Mouse (Mus musculus) hindbrain, embryonic 14.5 days (tissue): ENCODE measurements around the gene 4931428L18Rik. TPM values are rescaled to one million over a fixed set of nuclear protein-coding genes. Genes with fewer than 3 reads are reported as not detected.

Experiments used
- ATAC-seq: fragments of 200-750 bp; cut with Nextera tagmentation; 2 replicates; pipeline ENCODE4 v1.8.0; 2017; ENCODE audit warnings: moderate number of reproducible peaks, mild to moderate bottlenecking, moderate TSS enrichment, moderate library complexity; ENCODE audit not compliant: low FRiP score
- DNase-seq: peaks from one replicate; pipeline ENCODE4 v3.0.0-alpha.2; 2015; ENCODE audit warnings: low spot score
- H3K27ac ChIP-seq: fragments of 300-500 bp; sonication (generic); 2 replicates; pipeline ENCODE4 v1.5.1; 2014; ENCODE audit warnings: mild to moderate bottlenecking, moderate library complexity
- H3K27me3 ChIP-seq: fragments of 300-500 bp; sonication (generic); 2 replicates; pipeline ENCODE4 v1.6.1; 2014; ENCODE audit warnings: mild to moderate bottlenecking, low read length, mixed read lengths; ENCODE audit not compliant: control insufficient read depth, insufficient read depth
- H3K36me3 ChIP-seq: fragments of 300-500 bp; sonication (generic); replicated peaks from 2 replicates; pipeline ENCODE4 v1.6.1; 2014; ENCODE audit not compliant: control insufficient read depth, insufficient read depth
- H3K4me1 ChIP-seq: fragments of 300-500 bp; sonication (generic); replicated peaks from 2 replicates; pipeline ENCODE4 v1.6.1; 2014; ENCODE audit warnings: antibody characterized with exemption, low read length, mixed read lengths; ENCODE audit not compliant: control insufficient read depth, insufficient read depth
- H3K4me2 ChIP-seq: fragments of 300-500 bp; sonication (generic); replicated peaks from 2 replicates; pipeline ENCODE4 v1.6.1; 2014; ENCODE audit warnings: mild to moderate bottlenecking, moderate library complexity
- H3K4me3 ChIP-seq: fragments of 300-500 bp; sonication (generic); replicated peaks from 2 replicates; pipeline ENCODE4 v1.5.1; 2014; ENCODE audit warnings: mild to moderate bottlenecking, low read length
- H3K9ac ChIP-seq: fragments of 300-500 bp; sonication (generic); 2 replicates; pipeline ENCODE4 v1.6.1; 2014
- H3K9me3 ChIP-seq: fragments of 300-500 bp; sonication (generic); 2 replicates; pipeline ENCODE4 v1.6.1; 2016; ENCODE audit warnings: low read length; ENCODE audit not compliant: control insufficient read depth
- WGBS: fragments of 180-500 bp; shearing (Covaris S2); extraction: QIAGEN DNeasy Blood & Tissue Kit; methylation state at CpG from one replicate; pipeline ENCODE4 v1.1.7; 2014; 5-methylcytosine and 5-hydroxymethylcytosine counted together
- polyA plus RNA-seq: library from polyadenylated mRNA; unstranded; fragments of >200 nt; fragmentation: Nextera tagmentation; extraction: Ambion mirVana; gene quantifications from 2 replicates; pipeline ENCODE4 v1.2.1, GENCODE M21; 2014

4931428L18Rik gene
- polyA plus RNA-seq, 1 experiment from 2014 or later = not detected

DNA sequence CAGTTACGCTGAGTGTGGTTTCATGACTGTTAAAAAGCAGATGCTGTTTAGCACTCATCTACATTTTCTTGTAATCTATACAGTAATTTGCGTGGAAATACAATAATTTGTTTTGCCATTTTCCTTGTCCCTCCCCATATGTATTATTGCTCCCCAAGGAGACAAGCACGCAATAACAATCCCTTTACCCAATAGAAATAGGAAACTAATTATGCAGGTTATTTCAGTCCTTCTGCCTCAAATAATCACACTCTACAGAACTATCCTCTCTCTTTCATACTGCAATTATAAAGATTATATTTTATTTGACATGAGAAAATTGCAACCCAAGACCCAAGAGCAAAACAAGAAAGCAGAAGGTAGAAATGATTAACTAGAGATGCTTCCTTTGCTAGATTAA lies 25.5 kb downstream of the 4931428L18Rik start:
- no peak overlapping the region for H3K9ac ChIP-seq
- 65% methylated on average over 3 of the region's 3 CpGs for WGBS
- no peak overlapping the region for H3K4me3 ChIP-seq
- no peaks in the 10 kb centered on the region for H3K36me3 ChIP-seq
- no peaks in the 10 kb centered on the region for H3K27me3 ChIP-seq
- H3K9me3 ChIP-seq = no peaks in the 10 kb centered on the region
- no peak overlapping the region for H3K27ac ChIP-seq
- ATAC-seq (0 out of 2 replicates have a peak, but pooled peaks have one; percentile 17), DNase-seq (no peak)
- H3K4me1 ChIP-seq = no peaks in the 10 kb centered on the region
- H3K4me2 ChIP-seq = no peak overlapping the region

DNA sequence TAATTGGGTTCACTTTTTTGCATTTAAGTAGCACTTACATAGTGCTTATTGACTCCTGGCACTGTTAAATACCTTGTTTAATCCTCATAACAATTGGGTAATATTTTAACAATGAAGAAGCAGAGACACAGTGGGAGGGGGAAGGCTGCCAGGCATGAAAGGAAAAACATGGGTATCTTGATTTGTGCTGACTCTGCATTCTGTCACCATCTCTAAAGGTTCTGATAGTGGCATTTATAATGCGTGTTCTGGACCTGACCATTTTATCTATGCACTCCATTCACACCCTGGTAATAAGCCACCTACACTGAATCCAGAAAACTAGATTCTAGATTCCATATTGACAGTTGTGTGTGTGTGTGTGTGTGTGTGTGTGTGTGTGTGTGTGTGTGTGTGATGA lies 26.9 kb downstream of the 4931428L18Rik start:
- H3K9ac ChIP-seq = no peak overlapping the region
- 79% methylated on average over 1 of the region's 1 CpGs for WGBS
- no peaks in the 10 kb centered on the region for H3K27me3 ChIP-seq
- no peak overlapping the region for H3K4me3 ChIP-seq
- no peak for DNase-seq
- no peaks in the 10 kb centered on the region for H3K4me1 ChIP-seq
- no peaks in the 10 kb centered on the region for H3K9me3 ChIP-seq
- no peak for ATAC-seq
- no peak overlapping the region for H3K27ac ChIP-seq
- no peak overlapping the region for H3K4me2 ChIP-seq
- no peaks in the 10 kb centered on the region for H3K36me3 ChIP-seq

DNA sequence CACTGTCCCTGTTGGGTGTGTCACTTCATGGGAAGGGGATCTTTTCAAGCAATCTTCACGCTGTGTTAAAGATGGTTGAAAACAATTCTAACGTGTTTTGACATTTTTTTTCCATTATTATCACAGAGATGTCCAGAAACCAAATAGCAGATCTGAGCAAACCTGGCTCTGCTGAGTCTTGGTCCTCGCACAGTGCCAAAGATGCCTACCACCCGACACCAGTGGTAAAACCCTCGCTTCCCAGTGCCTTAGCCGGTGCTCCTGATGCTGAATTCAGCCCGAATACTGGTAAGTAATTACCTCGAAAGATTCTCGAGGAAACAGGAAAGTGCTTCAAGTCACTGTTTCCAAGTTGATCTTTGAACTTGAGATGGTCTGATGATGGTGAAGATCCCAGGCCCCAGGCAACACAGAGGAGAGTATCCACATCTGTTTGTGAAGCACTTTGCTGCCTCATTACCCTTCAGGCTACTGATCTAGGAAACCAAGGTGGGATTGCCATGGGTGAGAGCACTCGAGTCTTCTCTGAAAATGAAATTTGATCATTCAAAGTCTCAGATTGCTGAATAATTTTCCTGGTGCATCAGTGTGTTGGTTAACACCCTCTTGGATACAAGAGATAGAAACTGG lies 32.1 kb downstream of the 4931428L18Rik start:
- Histone ChIP-seq H3K9me3 (no peaks in the 10 kb centered on the region), H3K27me3 (no peaks in the 10 kb centered on the region), H3K36me3 (no peaks in the 10 kb centered on the region), H3K4me2 (no peak overlapping the region), H3K4me3 (no peak overlapping the region), H3K9ac (no peak overlapping the region), H3K4me1 (no peaks in the 10 kb centered on the region), H3K27ac (no peak overlapping the region)
- 87% methylated on average over 10 of the region's 10 CpGs for WGBS
- no peak for DNase-seq
- no peak for ATAC-seq

DNA sequence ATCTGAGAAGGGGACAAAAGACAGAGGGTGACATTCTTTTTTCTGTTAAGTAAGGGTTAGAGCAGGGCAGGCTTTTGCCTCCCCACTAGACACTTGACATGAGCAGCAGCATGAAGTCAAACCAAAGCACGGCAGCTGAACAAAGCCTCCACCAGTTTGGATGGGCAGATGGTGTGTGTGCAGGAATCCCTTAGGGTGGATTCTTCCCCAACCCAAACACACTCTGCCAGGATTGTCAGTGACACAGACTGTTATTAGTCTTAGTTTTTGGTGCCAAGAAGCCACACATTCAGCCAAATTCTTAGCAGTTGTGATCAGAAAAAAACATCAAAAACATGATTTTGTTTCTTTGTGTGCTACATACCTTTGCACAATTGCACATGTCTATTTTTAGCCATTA lies 44.2 kb downstream of the 4931428L18Rik start:
- Histone ChIP-seq H3K27ac (peak overlapping the region; percentile 33; the same call in 1 of the 2 replicates), H3K36me3 (no peaks in the 10 kb centered on the region), H3K4me1 (no peaks in the 10 kb centered on the region), H3K4me3 (no peak overlapping the region), H3K4me2 (no peak overlapping the region), H3K9me3 (no peaks in the 10 kb centered on the region), H3K27me3 (no peaks in the 10 kb centered on the region), H3K9ac (no peak overlapping the region)
- DNase-seq = peak; percentile 31
- peak; percentile 43; the same call in 1 of the 2 replicates for ATAC-seq
- WGBS = 26% methylated on average over 1 of the region's 1 CpGs

DNA sequence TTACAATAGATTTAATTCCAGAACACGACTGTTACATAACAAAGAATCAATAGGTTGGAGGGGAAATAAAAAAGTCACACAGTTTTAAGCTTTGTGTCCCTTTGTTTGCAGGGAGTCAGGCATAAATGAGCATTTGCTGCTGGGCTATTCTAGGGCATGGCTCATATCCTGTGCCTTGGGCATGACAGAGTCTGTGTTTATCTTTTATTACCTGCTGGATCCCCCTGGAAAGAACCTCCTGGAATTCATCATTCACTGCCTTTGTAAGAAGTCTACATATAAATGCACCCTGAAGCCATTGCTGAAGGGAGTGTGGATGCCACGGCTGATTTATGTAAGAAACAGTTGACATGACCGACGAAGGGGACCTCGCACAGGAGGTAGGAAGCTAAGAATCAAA lies 46.4 kb downstream of the 4931428L18Rik start, which contains the start of gene Lgsn:
Lgsn (plus strand) TSS at position 301 of the 400 bp plus-strand sequence.
- Histone ChIP-seq H3K9ac (no peak within 1 kb of the TSS), H3K4me3 (no peak within 1 kb of the TSS), H3K4me1 (no peaks in the 10 kb centered on the region), H3K27me3 (no peaks in the 10 kb centered on the region), H3K36me3 (no peaks in the 10 kb centered on the region), H3K27ac (no peak within 1 kb of the TSS), H3K4me2 (no peak within 1 kb of the TSS), H3K9me3 (no peaks in the 10 kb centered on the region)
- no peak for ATAC-seq
- WGBS = 76% methylated on average over 5 of the region's 5 CpGs
- DNase-seq = no peak

DNA sequence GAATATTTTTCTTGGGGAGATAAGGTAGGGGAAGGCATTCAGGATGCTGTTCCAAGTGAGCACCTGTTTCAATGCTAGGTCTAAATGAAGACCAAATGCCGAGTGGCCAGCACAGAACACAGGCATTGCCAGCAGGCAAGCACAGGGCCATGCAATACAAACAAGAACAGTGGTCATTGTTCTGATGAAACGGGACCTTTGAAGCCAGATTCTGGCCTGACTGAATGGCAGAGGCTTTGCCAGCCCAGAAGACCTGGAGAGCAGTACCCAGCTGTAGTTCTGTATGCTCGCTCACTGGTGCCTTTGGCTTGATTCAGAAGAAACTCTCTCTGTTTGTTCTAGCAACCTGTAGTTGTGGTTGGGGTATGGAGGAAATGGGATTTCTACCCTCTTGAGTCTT lies 47.1 kb downstream of the 4931428L18Rik start:
- WGBS = 80% methylated on average over 3 of the region's 3 CpGs
- no peaks in the 10 kb centered on the region for H3K9me3 ChIP-seq
- no peak overlapping the region for H3K4me3 ChIP-seq
- no peak overlapping the region for H3K9ac ChIP-seq
- H3K36me3 ChIP-seq = no peaks in the 10 kb centered on the region
- H3K27ac ChIP-seq = no peak overlapping the region
- no peaks in the 10 kb centered on the region for H3K27me3 ChIP-seq
- H3K4me2 ChIP-seq = no peak overlapping the region
- no peaks in the 10 kb centered on the region for H3K4me1 ChIP-seq
- ATAC-seq (no peak), DNase-seq (no peak)

DNA sequence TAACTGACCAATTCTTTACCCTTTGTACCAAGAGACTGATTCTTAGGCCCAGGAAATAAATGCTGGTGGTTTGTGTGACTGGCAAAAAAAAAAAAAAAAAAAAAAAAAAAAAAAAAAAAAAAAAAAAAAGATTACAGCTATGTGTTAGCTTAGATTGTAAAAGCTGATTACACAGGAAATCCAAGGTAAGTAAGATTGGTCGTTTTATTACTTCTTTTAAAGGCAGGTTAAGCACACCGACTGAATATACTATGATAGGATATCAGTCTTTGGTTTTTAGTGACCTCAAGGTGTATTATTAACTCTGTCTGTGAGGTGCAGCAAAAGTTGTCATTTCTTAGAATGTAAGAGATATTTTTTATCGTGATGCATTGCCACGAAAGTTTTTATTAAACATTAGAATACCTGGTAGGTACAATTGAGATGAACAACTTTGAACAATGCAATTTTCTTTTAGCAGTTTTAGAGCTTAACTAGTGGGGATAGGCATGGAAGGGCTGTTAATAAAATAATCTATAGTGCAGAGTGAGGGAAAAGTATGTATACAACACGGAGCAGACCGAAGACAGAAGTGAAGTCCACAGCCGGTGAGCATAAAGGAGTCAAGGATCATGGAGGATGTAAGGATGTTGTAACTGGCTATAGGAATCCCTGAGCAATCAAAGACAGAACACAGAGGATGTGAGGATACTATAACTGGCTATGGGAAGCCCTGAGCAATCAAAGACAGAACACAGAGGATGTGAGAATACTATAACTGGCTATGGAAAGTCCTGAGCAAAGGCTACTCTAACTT lies 57.0 kb downstream of the 4931428L18Rik start:
- no peak overlapping the region for H3K4me3 ChIP-seq
- ATAC-seq (no peak), DNase-seq (no peak)
- no peaks in the 10 kb centered on the region for H3K9me3 ChIP-seq
- H3K36me3 ChIP-seq = no peaks in the 10 kb centered on the region
- no peak overlapping the region for H3K27ac ChIP-seq
- H3K4me2 ChIP-seq = no peak overlapping the region
- WGBS = 94% methylated on average over 7 of the region's 7 CpGs
- H3K27me3 ChIP-seq = no peaks in the 10 kb centered on the region
- H3K4me1 ChIP-seq = no peaks in the 10 kb centered on the region
- H3K9ac ChIP-seq = no peak overlapping the region

DNA sequence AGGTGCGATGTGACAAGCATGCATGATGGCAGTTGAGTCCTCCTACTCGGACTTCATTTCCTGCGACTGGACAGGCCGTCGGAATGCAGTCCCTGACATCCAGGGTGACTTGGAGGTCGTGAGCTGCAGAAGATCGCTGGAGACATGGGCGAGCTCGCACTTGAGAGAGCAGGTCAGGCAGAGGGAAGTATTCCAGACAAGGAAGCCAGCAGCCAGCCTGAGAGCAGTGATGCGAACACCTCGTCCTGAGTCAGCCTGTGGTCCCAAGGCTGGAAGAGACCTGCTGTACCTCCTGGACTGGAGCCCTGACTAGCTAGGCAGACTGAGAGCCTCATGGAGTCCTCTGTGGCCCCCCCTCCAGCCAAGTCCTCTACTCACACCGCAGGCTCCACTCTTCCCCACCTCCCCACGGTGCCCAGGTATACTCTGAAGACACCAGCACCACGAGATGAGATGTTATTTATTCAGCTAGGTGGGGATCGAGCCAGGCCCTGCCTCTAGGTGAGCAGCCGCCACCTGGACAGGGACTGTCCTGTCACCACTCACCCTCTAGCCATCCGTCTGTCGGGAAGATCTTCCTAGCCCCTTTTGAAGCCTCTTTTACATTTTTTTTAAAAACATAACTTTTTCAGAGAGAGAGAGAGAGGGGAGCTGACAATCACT lies 57.8 kb downstream of the 4931428L18Rik start:
- no peaks in the 10 kb centered on the region for H3K9me3 ChIP-seq
- no peaks in the 10 kb centered on the region for H3K4me1 ChIP-seq
- ATAC-seq (no peak), DNase-seq (no peak)
- no peak overlapping the region for H3K27ac ChIP-seq
- no peak overlapping the region for H3K4me2 ChIP-seq
- no peak overlapping the region for H3K9ac ChIP-seq
- no peak overlapping the region for H3K4me3 ChIP-seq
- no peaks in the 10 kb centered on the region for H3K36me3 ChIP-seq
- WGBS = 84% methylated on average over 18 of the region's 18 CpGs
- no peaks in the 10 kb centered on the region for H3K27me3 ChIP-seq

DNA sequence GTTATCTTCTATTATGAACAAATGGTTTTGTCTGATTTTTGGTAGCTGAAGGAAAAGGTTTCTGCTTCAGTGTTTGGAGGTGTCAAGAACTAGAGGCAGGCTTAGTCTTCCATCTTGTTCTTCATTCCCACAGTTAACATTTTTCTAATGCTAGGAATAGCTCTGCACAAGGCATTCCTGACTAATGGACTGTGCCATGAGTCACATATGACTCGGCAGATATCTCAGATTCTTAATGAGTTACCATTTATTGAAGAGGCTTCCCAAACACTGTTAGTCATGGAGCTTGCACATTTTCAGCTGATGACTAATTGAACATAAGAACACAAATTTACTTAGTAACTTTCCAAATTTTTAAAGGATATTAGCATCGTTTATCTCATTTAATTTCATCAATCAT lies 65.6 kb downstream of the 4931428L18Rik start:
- no peak for ATAC-seq
- Histone ChIP-seq H3K4me3 (no peak overlapping the region), H3K4me2 (no peak overlapping the region), H3K9ac (no peak overlapping the region), H3K4me1 (no peaks in the 10 kb centered on the region), H3K9me3 (no peaks in the 10 kb centered on the region), H3K27me3 (no peaks in the 10 kb centered on the region), H3K27ac (no peak overlapping the region), H3K36me3 (no peaks in the 10 kb centered on the region)
- 90% methylated on average over 2 of the region's 2 CpGs for WGBS
- no peak for DNase-seq
